Mouse (Mus musculus): ENCODE data around the gene Dgki. TPM values are rescaled to one million over a fixed set of nuclear protein-coding genes. Genes with fewer than 3 reads are reported as not detected.

Gene Dgki
- total and polyA plus RNA-seq, 3 experiments, result not detected

- TF ChIP-seq SIN3A (IDR thresholded peaks at IDR 0.05; ENCODE audit: low read length), result no peak
- TF ChIP-seq ZC3H11A (IDR thresholded peaks at IDR 0.05; ENCODE audit: low read depth, low read length), result no peak
- no peak for TF ChIP-seq MAFK (IDR thresholded peaks at IDR 0.05; ENCODE audit: borderline replicate concordance, low read depth, low read length)
- TF ChIP-seq USF2 (IDR thresholded peaks at IDR 0.05; ENCODE audit: borderline replicate concordance in 1 of 2, insufficient read depth in 1 of 2, low read depth in 1 of 2, low read length in 2 of 2), result no peak
- no peak for TF ChIP-seq MYB (IDR thresholded peaks at IDR 0.05; ENCODE audit: low read depth, low read length)
- TF ChIP-seq TCF12 (IDR thresholded peaks at IDR 0.05; ENCODE audit: low read depth, low read length), result no peak
- TF ChIP-seq E2F4 (IDR thresholded peaks at IDR 0.05; ENCODE audit: borderline replicate concordance, low read depth, low read length), result no peak
- no peak for TF ChIP-seq RCOR1 (IDR thresholded peaks at IDR 0.05; ENCODE audit: low read depth, low read length)
- no peak for TF ChIP-seq UBTF (IDR thresholded peaks at IDR 0.05; ENCODE audit: borderline replicate concordance, insufficient read depth, low read depth, low read length)
- no peak for TF ChIP-seq SMC3 (IDR thresholded peaks at IDR 0.05; ENCODE audit: low read depth, low read length)
- TF ChIP-seq POLR2AphosphoS2 (IDR thresholded peaks at IDR 0.05; ENCODE audit: low read length), result no peak
- DNase-seq (ENCODE audit: low read depth, low spot score), result no peak
- Histone ChIP-seq H3K9me3 (replicated peaks; ENCODE audit: insufficient read depth, low read length) (no peaks in the 10 kb centered on the region), H3K79me2 (ENCODE audit: control insufficient read depth, insufficient read depth, low read length, poor library complexity) (no peaks in the 10 kb centered on the region), H3K27ac (ENCODE audit: control insufficient read depth, low read depth, low read length) (no peak overlapping the region), H3K4me1 (ENCODE audit: control insufficient read depth in 1 of 2, insufficient read depth in 2 of 2, low read length in 2 of 2) (no peaks in the 10 kb centered on the region), H3K4me3 (ENCODE audit: control insufficient read depth in 1 of 2, insufficient read depth in 1 of 2, low read depth in 2 of 2, low read length in 2 of 2) (no peak overlapping the region), H3K27me3 (ENCODE audit: control insufficient read depth in 1 of 2, insufficient read depth in 2 of 2, low read length in 2 of 2) (no peaks in the 10 kb centered on the region), H3K36me3 (ENCODE audit: control insufficient read depth in 1 of 2, insufficient read depth in 2 of 2, low read length in 2 of 2) (no peaks in the 10 kb centered on the region), H3K9ac (ENCODE audit: control insufficient read depth, low read depth, low read length, poor library complexity, severe bottlenecking) (no peak overlapping the region)
These were observed 161.2 kb downstream of the Dgki start for GRCm38 (mm10) chr6:37138816-37139215.

DNA sequence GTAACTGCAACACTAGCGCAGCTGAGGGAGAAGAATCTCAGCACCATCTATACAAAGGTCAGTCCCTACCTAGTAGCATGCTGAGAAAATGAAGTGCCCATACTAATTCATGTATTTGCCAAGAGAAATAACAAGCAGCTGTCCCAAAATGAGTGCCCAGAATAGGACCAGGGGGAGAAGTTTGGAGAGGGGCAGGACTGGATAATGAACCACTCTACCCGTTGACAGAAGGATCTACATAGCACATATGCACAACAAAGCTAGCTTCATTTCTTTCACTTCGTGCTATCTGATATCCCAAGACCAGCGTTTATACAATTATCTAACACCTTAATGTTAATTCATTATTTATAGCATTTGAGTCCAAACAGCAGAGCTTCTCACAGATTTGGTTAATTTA is 168.7 kb downstream of the Dgki start:
- TF ChIP-seq JUND (IDR thresholded peaks at IDR 0.05; ENCODE audit: low read depth, low read length) (no peak), UBTF (IDR thresholded peaks at IDR 0.05; ENCODE audit: borderline replicate concordance, insufficient read depth, low read depth, low read length) (no peak), CHD1 (IDR thresholded peaks at IDR 0.05; ENCODE audit: low read depth, low read length) (no peak), RCOR1 (IDR thresholded peaks at IDR 0.05; ENCODE audit: low read depth, low read length) (no peak), TCF12 (IDR thresholded peaks at IDR 0.05; ENCODE audit: low read depth, low read length) (no peak), MYB (IDR thresholded peaks at IDR 0.05; ENCODE audit: low read depth, low read length) (no peak), ETS1 (IDR thresholded peaks at IDR 0.05; ENCODE audit: low read depth, low read length) (no peak)
- Histone ChIP-seq H3K9me3 (replicated peaks; ENCODE audit: insufficient read depth, low read length) (no peaks in the 10 kb centered on the region), H3K36me3 (ENCODE audit: control insufficient read depth in 1 of 2, insufficient read depth in 2 of 2, low read length in 2 of 2) (no peaks in the 10 kb centered on the region), H3K79me2 (ENCODE audit: control insufficient read depth, insufficient read depth, low read length, poor library complexity) (no peaks in the 10 kb centered on the region), H3K9ac (ENCODE audit: control insufficient read depth, low read depth, low read length, poor library complexity, severe bottlenecking) (no peak overlapping the region), H3K4me3 (ENCODE audit: control insufficient read depth in 1 of 2, insufficient read depth in 1 of 2, low read depth in 2 of 2, low read length in 2 of 2) (no peak overlapping the region), H3K27me3 (ENCODE audit: control insufficient read depth in 1 of 2, insufficient read depth in 2 of 2, low read length in 2 of 2) (no peaks in the 10 kb centered on the region), H3K27ac (ENCODE audit: control insufficient read depth, low read depth, low read length) (no peak overlapping the region), H3K4me1 (ENCODE audit: control insufficient read depth in 1 of 2, insufficient read depth in 2 of 2, low read length in 2 of 2) (no peaks in the 10 kb centered on the region)
- DNase-seq (ENCODE audit: low read depth, low spot score), result no peak
